Mouse (Mus musculus) kidney, adult 9 months (tissue): ENCODE measurements around the gene Nt5c2.
"Not testable (repeated sequence)": the region's sequence is repeated elsewhere in the genome, so short reads cannot be mapped to it uniquely, and the experiment has no call there.

Experiments
- DNase-seq: peaks from one replicate; pipeline ENCODE4 v3.0.0; 2022

Nt5c2 gene

GRCm38 (mm10) chr19:47016487-47016886, 1.5 kb upstream of the Nt5c2 start:
- peak; percentile 80 for DNase-seq

GRCm38 (mm10) chr19:47015965-47016364, 1.0 kb upstream of the Nt5c2 start:
- DNase-seq, result no peak

GRCm38 (mm10) chr19:47015396-47015795, 443 bp upstream of the Nt5c2 start:
- no peak for DNase-seq

- no peak for DNase-seq
These were observed 850 bp downstream of the Nt5c2 start for GRCm38 (mm10) chr19:47014159-47014446.

- no peak for DNase-seq
These were observed 1.4 kb downstream of the Nt5c2 start for GRCm38 (mm10) chr19:47013340-47014158.

GRCm38 (mm10) chr19:47012521-47013130, 2.3 kb downstream of the Nt5c2 start:
- no peak for DNase-seq

GRCm38 (mm10) chr19:47009943-47010342, 5.0 kb downstream of the Nt5c2 start:
- no peak for DNase-seq

- no peak for DNase-seq
These were observed 5.5 kb downstream of the Nt5c2 start for GRCm38 (mm10) chr19:47009420-47009819.

- DNase-seq, result peak; percentile 45
These were observed 8.6 kb downstream of the Nt5c2 start for GRCm38 (mm10) chr19:47006321-47006720.

GRCm38 (mm10) chr19:47005873-47006272, 9.1 kb downstream of the Nt5c2 start:
- no peak for DNase-seq

GRCm38 (mm10) chr19:47003742-47004511, 11.0 kb downstream of the Nt5c2 start:
- no peak for DNase-seq

GRCm38 (mm10) chr19:47000357-47000756, 14.6 kb downstream of the Nt5c2 start:
- DNase-seq, result not testable (repeated sequence)

- no peak for DNase-seq
These were observed 15.2 kb downstream of the Nt5c2 start for GRCm38 (mm10) chr19:46999753-47000152.

GRCm38 (mm10) chr19:46998953-46999352, 16.0 kb downstream of the Nt5c2 start:
- no peak for DNase-seq

- DNase-seq, result no peak
These were observed 16.6 kb downstream of the Nt5c2 start for GRCm38 (mm10) chr19:46998168-46998870.

GRCm38 (mm10) chr19:46996095-46996494, 18.9 kb downstream of the Nt5c2 start:
- DNase-seq, result no peak

GRCm38 (mm10) chr19:46992329-46992728, 22.6 kb downstream of the Nt5c2 start:
- not testable (repeated sequence) for DNase-seq

- peak; percentile 90 for DNase-seq
These were observed 23.8 kb downstream of the Nt5c2 start for GRCm38 (mm10) chr19:46991145-46991544.

GRCm38 (mm10) chr19:46990625-46991024, 24.3 kb downstream of the Nt5c2 start:
- DNase-seq, result not testable (repeated sequence)

GRCm38 (mm10) chr19:46990153-46990518, 24.8 kb downstream of the Nt5c2 start:
- no peak for DNase-seq

- peak; percentile 70 for DNase-seq
These were observed 25.3 kb downstream of the Nt5c2 start for GRCm38 (mm10) chr19:46989479-46990152.

GRCm38 (mm10) chr19:46988231-46989087, 26.5 kb downstream of the Nt5c2 start:
- DNase-seq, result peak; percentile 98
